Mouse (Mus musculus) intestine, embryonic 14.5 days (tissue): ENCODE results near the gene Kif3c. TPM values are rescaled to one million over a fixed set of nuclear protein-coding genes. Genes with fewer than 3 reads are reported as not detected.
A peak's percentile ranks its signal among the peaks of the same experiment; 100 is the strongest.
"Not testable (repeated sequence)": the region's sequence is repeated elsewhere in the genome, so short reads cannot be mapped to it uniquely, and the experiment has no call there.

Experiments
- ATAC-seq: fragments of 200-750 bp; cut with Nextera tagmentation; replicated peaks from 2 replicates; pipeline ENCODE4 v1.8.0; 2017; ENCODE audit warnings: low read depth, moderate number of reproducible peaks, moderate TSS enrichment, moderate library complexity; ENCODE audit not compliant: low FRiP score, low TSS enrichment
- DNase-seq: peaks from one replicate; pipeline ENCODE4 v3.0.0-alpha.2; 2018; ENCODE audit warnings: low spot score
- H3K27ac ChIP-seq: fragments of 300-500 bp; sonication (generic); 2 replicates; pipeline ENCODE4 v1.5.1; 2014; ENCODE audit warnings: low read depth, mild to moderate bottlenecking, control low read depth
- H3K27me3 ChIP-seq: fragments of 300-500 bp; sonication (generic); replicated peaks from 2 replicates; pipeline ENCODE4 v1.6.1; 2014; ENCODE audit warnings: low read length, control low read depth; ENCODE audit not compliant: control insufficient read depth, insufficient read depth
- H3K36me3 ChIP-seq: fragments of 300-500 bp; sonication (generic); 2 replicates; pipeline ENCODE4 v1.6.1; 2014; ENCODE audit warnings: low read length, control low read depth; ENCODE audit not compliant: control insufficient read depth, insufficient read depth
- H3K4me1 ChIP-seq: fragments of 300-500 bp; sonication (generic); replicated peaks from 2 replicates; pipeline ENCODE4 v1.6.1; 2014; ENCODE audit warnings: low read length, control low read depth, mixed read lengths; ENCODE audit not compliant: control insufficient read depth, insufficient read depth
- H3K4me2 ChIP-seq: fragments of 300-500 bp; sonication (generic); 2 replicates; pipeline ENCODE4 v1.6.1; 2014; ENCODE audit warnings: low read length
- H3K4me3 ChIP-seq: fragments of 300-500 bp; sonication (generic); 2 replicates; pipeline ENCODE4 v1.5.1; 2014; ENCODE audit warnings: low read depth, low read length, control low read depth, mixed read lengths
- H3K9ac ChIP-seq: fragments of 300-500 bp; sonication (generic); 2 replicates; pipeline ENCODE4 v1.6.1; 2014; ENCODE audit warnings: mild to moderate bottlenecking, low read length
- H3K9me3 ChIP-seq: fragments of 300-500 bp; sonication (generic); 2 replicates; pipeline ENCODE4 v1.6.1; 2016; ENCODE audit warnings: low read length, control low read depth; ENCODE audit not compliant: control insufficient read depth
- WGBS: fragments of 180-500 bp; shearing (Covaris S2); extraction: QIAGEN DNeasy Blood & Tissue Kit; methylation state at CpG from one replicate; pipeline ENCODE4 v1.1.7; 2014; 5-methylcytosine and 5-hydroxymethylcytosine counted together
- polyA plus RNA-seq: library from polyadenylated mRNA; unstranded; fragments of >200 nt; fragmentation: Nextera tagmentation; extraction: Ambion mirVana; gene quantifications from 2 replicates; pipeline ENCODE4 v1.2.1, GENCODE M21; 2014

Kif3c gene
- polyA plus RNA-seq, 1 experiment from 2014 or later: 11.5 TPM

DNA sequence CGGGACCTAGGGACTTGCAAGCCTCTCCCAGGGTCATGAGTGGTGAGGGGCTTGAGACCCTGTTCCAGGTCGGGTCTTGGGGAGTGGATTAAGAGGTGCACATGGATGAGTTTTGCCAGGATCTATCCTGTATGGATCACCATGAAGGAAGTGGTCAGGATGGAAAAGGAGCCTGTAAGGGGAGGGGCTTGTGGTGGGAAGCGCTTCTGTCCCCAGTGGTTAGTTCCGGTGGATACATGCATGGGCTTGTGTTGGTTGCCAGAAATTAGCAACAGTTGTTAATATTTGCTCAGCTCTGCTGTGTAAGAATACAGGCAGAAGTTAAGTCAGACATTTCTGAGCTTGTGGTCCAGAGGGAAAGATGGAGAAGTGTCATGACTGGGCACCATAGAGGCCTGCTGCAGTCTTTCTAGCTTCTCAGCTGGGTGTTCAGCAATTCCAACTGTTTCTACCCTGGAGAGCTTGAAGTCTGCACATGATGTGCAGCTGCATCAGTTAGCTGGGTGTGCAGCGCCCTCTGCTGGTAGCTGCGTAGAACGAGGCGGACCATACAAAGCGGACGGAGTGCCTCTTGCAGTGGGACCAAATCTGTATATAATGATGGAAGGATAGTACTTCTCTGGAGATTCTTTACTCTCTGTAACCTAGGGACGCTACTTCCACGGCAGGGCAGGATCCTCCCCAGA is 25.8 kb downstream of the Kif3c start:
- no peaks in the 10 kb centered on the region for H3K4me1 ChIP-seq
- no peak overlapping the region for H3K4me3 ChIP-seq
- no peaks in the 10 kb centered on the region for H3K9me3 ChIP-seq
- peaks cover 41% of the 10 kb centered on the region for H3K36me3 ChIP-seq
- no peaks in the 10 kb centered on the region for H3K27me3 ChIP-seq
- 34% methylated on average over 12 of the region's 12 CpGs for WGBS
- H3K27ac ChIP-seq: no peak overlapping the region
- H3K9ac ChIP-seq: no peak overlapping the region
- ATAC-seq (peak; percentile 48), DNase-seq (peak; percentile 88)
- H3K4me2 ChIP-seq: no peak overlapping the region

DNA sequence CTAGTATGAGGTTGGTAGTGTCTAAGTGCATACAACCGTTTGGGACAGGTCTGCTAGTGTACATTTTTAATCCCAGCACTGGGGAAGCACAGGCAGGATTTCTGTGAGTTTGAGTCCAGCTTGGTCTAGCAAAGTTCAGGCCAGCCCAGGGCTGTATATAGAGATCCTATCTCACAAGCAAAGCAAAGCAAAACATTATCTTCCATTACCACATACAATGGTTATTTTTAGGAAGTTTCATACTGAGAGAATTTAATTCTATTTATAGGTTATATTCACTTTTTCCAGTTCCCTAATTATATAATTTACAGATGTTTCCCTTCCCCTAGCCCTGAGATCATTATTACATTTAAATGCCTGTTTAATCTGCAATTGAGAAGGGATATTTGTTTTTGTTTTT is 26.3 kb downstream of the Kif3c start:
- 92% methylated on average over 1 of the region's 1 CpGs for WGBS

DNA sequence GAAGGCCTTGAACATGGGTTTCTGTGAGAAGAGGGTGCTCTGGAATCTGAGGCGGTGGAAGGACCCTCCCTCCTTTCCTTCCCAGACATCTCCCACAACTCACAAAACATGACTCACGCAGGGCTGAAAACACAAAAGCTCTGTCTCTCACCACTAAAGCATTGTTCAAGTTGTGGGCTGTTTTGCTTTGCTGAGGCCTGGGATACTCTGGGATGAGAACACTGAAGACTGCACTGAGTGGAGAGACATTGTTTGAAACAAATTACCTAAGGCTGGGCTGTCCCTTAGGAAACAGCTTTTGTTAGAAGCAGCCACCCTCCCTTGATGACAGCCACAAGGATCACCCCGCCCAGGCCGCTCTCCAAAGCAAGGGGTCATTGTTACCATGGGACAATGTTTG is 28.2 kb downstream of the Kif3c start:
- no peak for ATAC-seq
- no peak overlapping the region for H3K4me2 ChIP-seq
- H3K9ac ChIP-seq: no peak overlapping the region
- H3K27ac ChIP-seq: no peak overlapping the region
- H3K27me3 ChIP-seq: no peaks in the 10 kb centered on the region
- 78% methylated on average over 4 of the region's 4 CpGs for WGBS
- peaks cover 37% of the 10 kb centered on the region for H3K36me3 ChIP-seq
- no peak for DNase-seq
- no peak overlapping the region for H3K4me3 ChIP-seq
- no peaks in the 10 kb centered on the region for H3K4me1 ChIP-seq
- H3K9me3 ChIP-seq: no peaks in the 10 kb centered on the region

More for the DNA sequence above, 26.3 kb downstream of the Kif3c start:
- H3K27me3 ChIP-seq: no peaks in the 10 kb centered on the region
- H3K36me3 ChIP-seq: peaks cover 41% of the 10 kb centered on the region
- H3K27ac ChIP-seq: no peak overlapping the region
- no peaks in the 10 kb centered on the region for H3K4me1 ChIP-seq
- H3K4me3 ChIP-seq: no peak overlapping the region
- DNase-seq: no peak
- no peak for ATAC-seq
- H3K9ac ChIP-seq: no peak overlapping the region
- no peaks in the 10 kb centered on the region for H3K9me3 ChIP-seq
- no peak overlapping the region for H3K4me2 ChIP-seq

DNA sequence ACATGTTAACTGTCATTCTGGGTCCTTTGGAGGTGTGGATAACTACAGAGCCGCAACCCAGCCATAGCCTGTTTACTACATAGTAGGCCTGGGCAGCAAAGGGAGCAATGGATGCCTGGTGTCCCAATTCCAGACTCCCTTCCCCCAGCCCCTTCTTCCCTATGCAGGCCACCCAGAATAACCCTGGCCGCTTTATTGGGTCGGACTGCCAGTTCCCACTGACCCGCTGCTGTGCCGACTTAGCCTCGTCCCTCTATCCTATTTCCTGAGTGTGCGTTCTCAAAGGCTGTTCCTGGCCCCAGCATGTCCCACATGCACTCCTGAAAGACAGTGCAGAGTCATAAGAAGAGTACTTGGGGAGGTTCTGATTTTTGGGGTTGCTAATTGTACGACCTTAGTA is 32.0 kb downstream of the Kif3c start:
- no peak for DNase-seq
- no peaks in the 10 kb centered on the region for H3K9me3 ChIP-seq
- ATAC-seq: no peak
- H3K27ac ChIP-seq: no peak overlapping the region
- no peaks in the 10 kb centered on the region for H3K27me3 ChIP-seq
- no peaks in the 10 kb centered on the region for H3K4me1 ChIP-seq
- H3K4me3 ChIP-seq: no peak overlapping the region
- no peak overlapping the region for H3K4me2 ChIP-seq
- no peak overlapping the region for H3K9ac ChIP-seq
- WGBS: 89% methylated on average over 8 of the region's 8 CpGs
- peaks cover 16% of the 10 kb centered on the region for H3K36me3 ChIP-seq

DNA sequence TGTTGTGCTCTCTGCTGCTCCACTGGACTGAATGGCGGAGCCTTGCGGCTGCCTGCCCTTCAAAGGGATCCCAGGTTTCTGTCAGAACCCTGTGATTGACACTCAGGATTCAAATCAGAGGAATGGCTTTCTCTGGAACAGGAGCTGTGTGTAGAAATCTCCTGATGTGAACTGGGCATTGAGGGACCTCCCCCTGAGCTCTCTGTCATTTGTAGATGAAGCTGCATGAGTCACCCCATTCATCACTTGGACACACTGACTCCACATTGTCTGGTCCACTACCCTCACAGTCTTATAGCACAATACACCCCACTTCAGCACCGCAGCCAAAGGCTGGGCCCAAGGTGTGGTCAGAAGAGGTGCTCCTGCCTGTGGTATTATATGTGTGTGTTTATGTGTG is 40.7 kb downstream of the Kif3c start:
- H3K9ac ChIP-seq, H3K27me3 ChIP-seq, H3K9me3 ChIP-seq, H3K4me2 ChIP-seq, DNase-seq, H3K27ac ChIP-seq, ATAC-seq, H3K4me1 ChIP-seq, H3K4me3 ChIP-seq: not testable (repeated sequence)
- peaks cover 35% of the 10 kb centered on the region for H3K36me3 ChIP-seq
- 95% methylated on average over 3 of the region's 3 CpGs for WGBS

DNA sequence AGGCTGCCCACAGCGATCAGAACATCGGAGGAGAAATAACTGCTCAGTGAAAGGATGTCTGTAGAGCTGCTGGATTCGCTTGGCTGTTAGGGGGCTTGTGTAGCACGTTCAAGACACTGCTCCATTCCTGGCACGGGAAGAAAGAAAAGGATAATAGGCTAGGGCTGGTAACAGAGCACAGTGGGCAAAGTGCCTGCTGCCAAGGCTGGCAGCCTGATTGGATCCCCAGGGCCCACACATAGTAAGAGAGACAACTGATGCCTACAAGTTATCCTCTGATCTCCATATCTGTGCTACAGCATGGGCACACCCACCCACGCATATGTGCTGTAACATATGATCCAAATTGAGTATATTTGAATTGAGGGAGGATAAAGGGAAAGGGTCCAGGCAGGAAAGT is 41.7 kb downstream of the Kif3c start:
- peaks cover 33% of the 10 kb centered on the region for H3K36me3 ChIP-seq
- no peak for DNase-seq

DNA sequence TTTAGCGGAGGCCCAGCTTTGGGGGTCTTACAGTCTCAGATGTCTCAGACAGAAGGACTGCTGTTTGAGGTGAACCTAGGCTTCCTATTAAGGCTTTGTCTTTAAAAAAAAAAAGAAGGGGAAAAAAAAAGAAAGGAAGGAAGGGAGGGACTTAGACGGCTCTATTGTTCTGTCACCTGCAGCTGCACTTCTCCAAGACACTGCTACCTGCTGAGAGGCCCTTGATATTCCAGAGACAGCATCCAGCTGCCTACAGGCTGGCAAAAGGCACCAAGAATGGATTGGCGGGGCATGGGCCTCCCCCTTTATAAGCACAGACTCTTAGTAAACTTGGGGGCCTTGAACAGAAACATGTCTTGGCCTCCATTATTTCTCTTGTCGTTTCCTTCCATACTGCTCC is 50.0 kb downstream of the Kif3c start:
- 88% methylated on average over 4 of the region's 4 CpGs for WGBS
- H3K4me3 ChIP-seq: no peak overlapping the region
- 0 out of 2 replicates have a peak, but pooled peaks cover 3% of the 10 kb centered on the region for H3K9me3 ChIP-seq
- no peak overlapping the region for H3K4me2 ChIP-seq
- H3K4me1 ChIP-seq: no peaks in the 10 kb centered on the region
- 0 out of 2 replicates have a peak, but pooled peaks cover 3% of the 10 kb centered on the region for H3K36me3 ChIP-seq
- ATAC-seq: no peak
- no peak overlapping the region for H3K9ac ChIP-seq
- no peak for DNase-seq
- H3K27ac ChIP-seq: no peak overlapping the region
- no peaks in the 10 kb centered on the region for H3K27me3 ChIP-seq

More for the DNA sequence above, 41.7 kb downstream of the Kif3c start:
- no peak overlapping the region for H3K4me3 ChIP-seq
- no peaks in the 10 kb centered on the region for H3K4me1 ChIP-seq
- WGBS: 87% methylated on average over 6 of the region's 6 CpGs
- H3K9me3 ChIP-seq: no peaks in the 10 kb centered on the region
- H3K4me2 ChIP-seq: no peak overlapping the region
- H3K27ac ChIP-seq: no peak overlapping the region
- no peak for ATAC-seq
- H3K27me3 ChIP-seq: no peaks in the 10 kb centered on the region
- H3K9ac ChIP-seq: no peak overlapping the region

DNA sequence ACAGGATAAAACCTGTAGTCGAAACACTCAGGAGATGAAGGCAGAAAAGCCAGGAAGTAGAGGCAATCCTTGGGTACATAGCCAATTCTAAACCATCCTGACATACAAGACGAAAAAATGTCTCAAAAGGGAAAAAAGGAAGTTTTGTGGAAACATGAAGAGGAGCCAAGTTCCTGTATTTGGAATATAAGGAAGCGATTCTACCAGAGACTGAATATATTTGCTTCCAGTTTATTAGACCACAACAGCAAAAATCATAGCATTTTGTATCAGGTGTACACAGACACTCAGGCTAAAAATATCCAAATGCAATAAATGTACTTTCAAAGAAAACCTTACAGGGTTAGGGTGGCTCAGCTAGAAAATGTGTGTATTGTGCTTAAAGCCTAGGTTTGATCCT is 53.8 kb downstream of the Kif3c start:
- no peak for ATAC-seq

DNA sequence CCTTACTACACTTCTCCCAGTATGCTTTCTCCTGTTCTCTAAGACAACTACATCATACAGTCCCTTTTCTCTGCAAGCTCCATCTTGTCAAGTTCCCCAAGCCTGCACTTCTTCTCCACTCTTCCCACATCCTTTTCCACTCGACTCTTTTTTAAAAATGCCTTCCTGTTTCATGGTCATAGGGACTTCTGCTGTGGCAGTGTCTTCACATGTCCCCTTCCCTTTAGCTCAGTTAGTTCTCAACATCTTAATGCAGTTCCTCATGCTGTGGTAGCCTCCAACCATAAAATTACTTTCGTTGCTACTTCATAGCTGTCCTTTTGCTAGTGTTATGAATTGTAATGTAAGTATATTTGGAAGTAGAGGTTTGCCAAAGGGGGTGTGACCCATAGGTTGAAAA is 55.6 kb downstream of the Kif3c start:
- DNase-seq: no peak
- WGBS: 85% methylated on average over 2 of the region's 2 CpGs
- Histone ChIP-seq H3K36me3 (0 out of 2 replicates have a peak, but pooled peaks cover 3% of the 10 kb centered on the region), H3K4me1 (0 out of 2 replicates have a peak, but pooled peaks cover 8% of the 10 kb centered on the region), H3K4me3 (no peak overlapping the region), H3K9me3 (no peaks in the 10 kb centered on the region), H3K27ac (no peak overlapping the region), H3K9ac (no peak overlapping the region), H3K27me3 (no peaks in the 10 kb centered on the region), H3K4me2 (no peak overlapping the region)
- ATAC-seq: no peak

More for the DNA sequence above, 53.8 kb downstream of the Kif3c start:
- WGBS: 88% methylated on average over 3 of the region's 3 CpGs
- Histone ChIP-seq H3K27me3 (no peaks in the 10 kb centered on the region), H3K4me2 (no peak overlapping the region), H3K4me1 (no peaks in the 10 kb centered on the region), H3K9me3 (0 out of 2 replicates have a peak, but pooled peaks cover 3% of the 10 kb centered on the region), H3K4me3 (no peak overlapping the region), H3K36me3 (0 out of 2 replicates have a peak, but pooled peaks cover 3% of the 10 kb centered on the region), H3K9ac (no peak overlapping the region), H3K27ac (no peak overlapping the region)
- no peak for DNase-seq
